Mouse (Mus musculus): ENCODE measurements around the gene Adgrl4. TPM values are rescaled to one million over a fixed set of nuclear protein-coding genes. Genes with fewer than 3 reads are reported as not detected.

Adgrl4 gene
- polyA plus RNA-seq (2012), result not detected in 2 replicates

- no peaks in the 10 kb centered on the region for H3K36me3 ChIP-seq (ENCODE audit: control insufficient read depth)
- TF ChIP-seq TAL1 (IDR thresholded peaks at IDR 0.05; ENCODE audit: low read length) (no peak), GATA1 (IDR thresholded peaks at IDR 0.05; ENCODE audit: low read length) (no peak)
- H3K27me3 ChIP-seq (ENCODE audit: control insufficient read depth), result peaks cover 4% of the 10 kb centered on the region; the same call in 1 of the 2 replicates
- H3K4me1 ChIP-seq (ENCODE audit: control insufficient read depth), result no peaks in the 10 kb centered on the region
- no peaks in the 10 kb centered on the region for H3K9me3 ChIP-seq (ENCODE audit: control insufficient read depth, low read length)
- H3K4me3 ChIP-seq (replicated peaks), result no peak within 1 kb of the TSS
Observed at GRCm38 (mm10) chr3:151437693-151438092, at the start of gene Adgrl4. TSS of gene Adgrl4 (plus strand) at chr3:151437887.

- H3K27me3 ChIP-seq (ENCODE audit: control insufficient read depth), result no peaks in the 10 kb centered on the region
- TF ChIP-seq GATA1 (IDR thresholded peaks at IDR 0.05; ENCODE audit: low read length) (no peak), TAL1 (IDR thresholded peaks at IDR 0.05; ENCODE audit: low read length) (no peak)
- no peaks in the 10 kb centered on the region for H3K4me1 ChIP-seq (ENCODE audit: control insufficient read depth)
- no peak overlapping the region for H3K4me3 ChIP-seq (replicated peaks)
- no peaks in the 10 kb centered on the region for H3K36me3 ChIP-seq (ENCODE audit: control insufficient read depth)
- no peaks in the 10 kb centered on the region for H3K9me3 ChIP-seq (ENCODE audit: control insufficient read depth, low read length)
Observed at GRCm38 (mm10) chr3:151390912-151391311, 46.8 kb upstream of the Adgrl4 start.

- H3K4me1 ChIP-seq (ENCODE audit: control insufficient read depth), result no peaks in the 10 kb centered on the region
- H3K36me3 ChIP-seq (ENCODE audit: control insufficient read depth), result no peaks in the 10 kb centered on the region
- no peaks in the 10 kb centered on the region for H3K9me3 ChIP-seq (ENCODE audit: control insufficient read depth, low read length)
- H3K27me3 ChIP-seq (ENCODE audit: control insufficient read depth), result no peaks in the 10 kb centered on the region
- TF ChIP-seq GATA1 (IDR thresholded peaks at IDR 0.05; ENCODE audit: low read length) (no peak), TAL1 (IDR thresholded peaks at IDR 0.05; ENCODE audit: low read length) (no peak)
- H3K4me3 ChIP-seq (replicated peaks), result no peak overlapping the region
Observed at GRCm38 (mm10) chr3:151392891-151393290, 44.8 kb upstream of the Adgrl4 start.

- Histone ChIP-seq H3K9me3 (ENCODE audit: control insufficient read depth, low read length) (no peaks in the 10 kb centered on the region), H3K4me1 (ENCODE audit: control insufficient read depth) (no peaks in the 10 kb centered on the region), H3K4me3 (replicated peaks) (no peak overlapping the region), H3K36me3 (ENCODE audit: control insufficient read depth) (no peaks in the 10 kb centered on the region), H3K27me3 (ENCODE audit: control insufficient read depth) (no peaks in the 10 kb centered on the region)
- TF ChIP-seq GATA1 (IDR thresholded peaks at IDR 0.05; ENCODE audit: low read length), result no peak
- TF ChIP-seq TAL1 (IDR thresholded peaks at IDR 0.05; ENCODE audit: low read length), result no peak
Observed at GRCm38 (mm10) chr3:151393330-151393729, 44.4 kb upstream of the Adgrl4 start.

- no peak overlapping the region for H3K4me3 ChIP-seq (replicated peaks)
- H3K9me3 ChIP-seq (ENCODE audit: control insufficient read depth, low read length), result no peaks in the 10 kb centered on the region
- no peaks in the 10 kb centered on the region for H3K4me1 ChIP-seq (ENCODE audit: control insufficient read depth)
- no peaks in the 10 kb centered on the region for H3K36me3 ChIP-seq (ENCODE audit: control insufficient read depth)
- no peak for TF ChIP-seq TAL1 (IDR thresholded peaks at IDR 0.05; ENCODE audit: low read length)
- TF ChIP-seq GATA1 (IDR thresholded peaks at IDR 0.05; ENCODE audit: low read length), result no peak
- no peaks in the 10 kb centered on the region for H3K27me3 ChIP-seq (ENCODE audit: control insufficient read depth)
Observed at GRCm38 (mm10) chr3:151399270-151399669, 38.4 kb upstream of the Adgrl4 start.

GRCm38 (mm10) chr3:151411031-151411430 is 26.7 kb upstream of the Adgrl4 start:
- Histone ChIP-seq H3K27me3 (ENCODE audit: control insufficient read depth) (no peaks in the 10 kb centered on the region), H3K9me3 (ENCODE audit: control insufficient read depth, low read length) (no peaks in the 10 kb centered on the region), H3K4me1 (ENCODE audit: control insufficient read depth) (no peaks in the 10 kb centered on the region), H3K4me3 (replicated peaks) (no peak overlapping the region), H3K36me3 (ENCODE audit: control insufficient read depth) (no peaks in the 10 kb centered on the region)
- TF ChIP-seq GATA1 (IDR thresholded peaks at IDR 0.05; ENCODE audit: low read length), result no peak
- TF ChIP-seq TAL1 (IDR thresholded peaks at IDR 0.05; ENCODE audit: low read length), result no peak

GRCm38 (mm10) chr3:151411488-151411887 is 26.2 kb upstream of the Adgrl4 start:
- Histone ChIP-seq H3K4me3 (replicated peaks) (no peak overlapping the region), H3K36me3 (ENCODE audit: control insufficient read depth) (no peaks in the 10 kb centered on the region), H3K9me3 (ENCODE audit: control insufficient read depth, low read length) (no peaks in the 10 kb centered on the region), H3K27me3 (ENCODE audit: control insufficient read depth) (no peaks in the 10 kb centered on the region), H3K4me1 (ENCODE audit: control insufficient read depth) (no peaks in the 10 kb centered on the region)
- TF ChIP-seq TAL1 (IDR thresholded peaks at IDR 0.05; ENCODE audit: low read length) (no peak), GATA1 (IDR thresholded peaks at IDR 0.05; ENCODE audit: low read length) (no peak)

- Histone ChIP-seq H3K9me3 (ENCODE audit: control insufficient read depth, low read length) (no peaks in the 10 kb centered on the region), H3K36me3 (ENCODE audit: control insufficient read depth) (no peaks in the 10 kb centered on the region), H3K4me1 (ENCODE audit: control insufficient read depth) (no peaks in the 10 kb centered on the region), H3K4me3 (replicated peaks) (no peak overlapping the region), H3K27me3 (ENCODE audit: control insufficient read depth) (no peaks in the 10 kb centered on the region)
- TF ChIP-seq TAL1 (IDR thresholded peaks at IDR 0.05; ENCODE audit: low read length), result no peak
- TF ChIP-seq GATA1 (IDR thresholded peaks at IDR 0.05; ENCODE audit: low read length), result no peak
Observed at GRCm38 (mm10) chr3:151416931-151417330, 20.8 kb upstream of the Adgrl4 start.

GRCm38 (mm10) chr3:151417688-151418572 is 19.8 kb upstream of the Adgrl4 start:
- Histone ChIP-seq H3K27me3 (ENCODE audit: control insufficient read depth) (no peaks in the 10 kb centered on the region), H3K36me3 (ENCODE audit: control insufficient read depth) (no peaks in the 10 kb centered on the region), H3K4me1 (ENCODE audit: control insufficient read depth) (no peaks in the 10 kb centered on the region), H3K4me3 (replicated peaks) (no peak overlapping the region), H3K9me3 (ENCODE audit: control insufficient read depth, low read length) (no peaks in the 10 kb centered on the region)
- TF ChIP-seq GATA1 (IDR thresholded peaks at IDR 0.05; ENCODE audit: low read length), result no peak
- TF ChIP-seq TAL1 (IDR thresholded peaks at IDR 0.05; ENCODE audit: low read length), result no peak
